Mouse (Mus musculus) neural tube, embryonic 10.5 days (tissue): ENCODE measurements around the gene Atp2b1.
"Not testable (repeated sequence)": the region's sequence is repeated elsewhere in the genome, so short reads cannot be mapped to it uniquely, and the experiment has no call there.

ENCODE experiments used
- DNase-seq: peaks from one replicate; pipeline ENCODE4 v3.0.0-alpha.2; 2017; ENCODE audit warnings: low spot score; ENCODE audit errors: extremely low spot score

Atp2b1 gene

GRCm38 (mm10) chr10:98962092-98962491 is 47.9 kb downstream of the Atp2b1 start:
- DNase-seq, result no peak

DNA sequence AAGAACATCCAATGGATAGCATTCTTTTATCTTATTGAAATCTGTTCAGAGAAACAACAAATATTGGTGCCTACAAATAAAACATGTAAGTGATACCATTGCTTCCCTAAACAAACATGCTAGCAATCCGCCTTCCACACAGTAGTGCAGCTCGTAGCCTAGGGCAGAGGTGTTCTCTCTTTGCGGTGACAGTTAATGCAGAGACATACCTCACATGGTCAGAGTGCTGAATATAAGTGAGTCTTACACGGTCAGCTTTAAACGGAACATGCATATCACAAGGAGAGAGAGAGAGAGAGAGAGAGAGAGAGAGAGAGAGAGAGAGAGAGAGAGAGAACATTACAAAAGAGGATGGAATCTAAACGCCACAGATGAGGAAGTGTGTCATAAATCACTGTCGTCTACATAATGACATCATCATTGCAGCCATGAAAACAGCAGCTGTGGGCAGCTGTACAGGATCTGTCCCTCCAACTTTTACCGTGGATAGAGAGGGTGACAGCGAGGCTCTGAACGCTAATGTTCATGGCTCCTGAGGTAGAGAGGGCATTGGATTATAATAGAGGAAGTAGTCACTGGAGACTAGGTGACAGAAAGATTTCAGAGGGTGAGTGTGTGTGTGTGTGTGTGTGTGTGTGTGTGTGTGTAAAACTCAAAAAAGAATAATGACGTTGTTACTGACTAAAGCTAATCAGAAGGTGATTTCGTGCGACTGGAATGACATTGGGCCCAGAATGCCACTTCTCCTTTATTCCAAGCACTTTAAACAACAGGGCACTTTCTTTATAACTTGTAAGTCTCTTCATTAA is 52.4 kb downstream of the Atp2b1 start:
- no peak for DNase-seq

DNA sequence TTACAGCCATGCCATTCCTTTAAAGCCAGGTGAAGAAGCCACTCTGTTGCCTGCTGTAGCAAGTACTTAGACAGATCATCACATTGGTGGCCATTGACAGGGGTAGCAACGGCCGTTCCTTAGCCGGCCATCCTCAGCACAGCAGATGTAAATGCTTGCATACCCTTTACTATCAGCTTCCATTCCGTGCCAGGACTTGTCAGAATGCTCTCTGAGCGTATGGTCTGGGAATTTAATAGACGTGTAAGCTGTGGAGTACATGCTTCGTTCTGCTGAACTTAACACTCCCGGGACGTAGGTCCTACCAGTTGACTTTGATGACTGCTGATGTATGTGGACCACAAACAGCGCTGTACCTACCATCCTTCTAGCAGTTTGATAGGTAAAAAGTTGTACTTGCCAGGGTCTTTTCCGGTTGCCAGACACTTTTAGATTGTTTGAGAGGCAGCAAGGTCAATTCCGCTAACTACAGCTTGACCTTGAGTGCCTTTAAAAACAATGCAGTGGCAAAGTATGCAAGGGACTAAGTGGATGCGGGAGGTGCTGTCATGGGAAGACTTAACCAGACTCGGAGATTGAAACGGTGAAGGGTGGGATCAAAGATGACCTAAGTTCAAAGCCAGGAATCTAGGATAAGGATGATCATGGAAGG is 53.2 kb downstream of the Atp2b1 start:
- DNase-seq, result no peak

- DNase-seq, result no peak
These were observed 56.7 kb downstream of the Atp2b1 start for GRCm38 (mm10) chr10:98970917-98971316.

- no peak for DNase-seq
These were observed 58.2 kb downstream of the Atp2b1 start for GRCm38 (mm10) chr10:98972359-98972758.

GRCm38 (mm10) chr10:98972912-98973605 is 58.9 kb downstream of the Atp2b1 start:
- no peak for DNase-seq

GRCm38 (mm10) chr10:98974645-98975044 is 60.4 kb downstream of the Atp2b1 start:
- no peak for DNase-seq

DNA sequence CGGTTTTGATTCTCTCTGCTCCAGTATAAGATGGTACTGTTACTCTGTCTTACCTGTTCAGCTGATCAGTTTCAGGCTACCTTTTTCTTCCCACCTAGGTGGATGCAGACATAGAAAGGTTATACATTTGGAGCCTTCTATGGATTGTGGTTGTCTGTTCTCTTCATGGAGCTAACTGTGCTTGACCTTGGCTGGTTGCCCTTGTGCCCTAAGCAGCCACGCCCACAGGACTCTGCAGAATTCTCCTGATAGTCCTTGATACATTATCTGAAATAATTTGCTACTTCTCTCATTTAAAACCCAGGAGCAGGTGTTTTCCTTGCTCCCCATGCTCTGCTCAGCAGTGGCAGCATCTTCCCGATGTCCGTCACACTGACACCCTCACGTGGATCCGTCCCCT is 61.4 kb downstream of the Atp2b1 start:
- no peak for DNase-seq

DNA sequence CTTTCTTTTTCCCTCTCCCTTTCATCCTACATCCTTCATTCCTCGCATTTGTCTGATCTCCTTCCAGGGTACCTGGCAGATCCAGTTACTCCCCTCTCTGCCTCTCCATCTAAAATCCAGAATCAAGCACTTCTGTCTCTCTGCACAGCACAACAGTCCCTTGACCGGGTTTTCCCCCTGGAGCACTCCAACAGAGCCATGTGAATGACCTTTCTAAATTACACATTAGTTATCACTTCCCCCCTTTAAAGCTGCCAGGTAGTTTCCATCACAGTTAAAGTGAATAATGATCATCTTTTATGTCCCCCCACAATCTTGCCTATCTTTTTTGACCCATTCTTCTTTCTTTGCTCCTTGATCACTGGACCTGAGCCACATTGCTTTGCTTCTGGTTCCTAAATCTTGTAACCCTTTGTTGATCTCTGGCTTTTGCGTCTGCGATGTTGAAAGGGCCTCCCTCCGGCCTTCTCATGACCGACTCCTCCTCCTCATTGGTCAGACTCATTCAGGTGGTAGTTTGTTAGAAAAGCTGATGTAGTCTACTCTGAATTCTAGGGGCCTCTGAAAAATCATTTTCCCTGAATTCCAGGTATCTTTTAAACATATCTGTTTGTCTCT is 62.8 kb downstream of the Atp2b1 start:
- no peak for DNase-seq

DNA sequence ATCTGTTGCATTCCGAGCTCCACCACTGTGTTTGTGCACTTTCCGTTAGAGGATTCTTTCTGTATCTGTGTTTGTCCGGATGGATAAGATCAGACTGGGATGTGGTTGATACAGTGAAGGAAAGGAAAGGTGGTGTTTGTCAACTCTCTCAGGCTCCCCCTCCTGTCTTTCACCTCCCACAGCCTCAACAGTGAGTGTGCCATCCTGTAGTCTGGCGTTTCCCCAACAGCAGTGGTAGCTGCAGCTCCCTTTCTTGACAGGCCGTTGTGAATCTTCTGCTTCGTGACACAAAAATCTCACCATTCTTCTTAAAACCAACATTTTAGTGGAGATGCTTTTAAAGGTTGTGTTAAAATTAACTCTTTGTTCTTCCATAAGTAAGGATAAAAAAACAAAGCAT is 64.6 kb downstream of the Atp2b1 start:
- DNase-seq, result no peak

DNA sequence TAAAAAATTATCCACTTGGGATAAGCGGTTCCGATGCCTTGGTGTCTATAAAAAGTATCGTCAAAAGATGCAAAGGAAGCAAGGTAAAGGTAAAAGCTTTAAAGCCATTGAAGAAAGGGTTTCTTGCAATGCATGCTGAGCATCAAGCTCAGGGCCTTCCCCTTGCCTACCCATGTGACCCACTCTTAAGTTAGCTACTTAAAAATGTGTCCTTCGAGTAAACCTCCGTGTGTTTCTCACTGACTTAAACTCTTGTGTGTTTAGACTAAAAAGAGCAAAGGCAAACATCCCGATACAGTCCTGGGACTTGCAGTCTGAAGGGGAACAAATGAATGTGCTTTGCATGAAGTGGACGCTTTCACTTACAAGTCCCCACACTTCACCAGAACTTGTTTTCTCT is 65.1 kb downstream of the Atp2b1 start:
- no peak for DNase-seq

GRCm38 (mm10) chr10:98979951-98980350 is 65.7 kb downstream of the Atp2b1 start:
- DNase-seq, result no peak

DNA sequence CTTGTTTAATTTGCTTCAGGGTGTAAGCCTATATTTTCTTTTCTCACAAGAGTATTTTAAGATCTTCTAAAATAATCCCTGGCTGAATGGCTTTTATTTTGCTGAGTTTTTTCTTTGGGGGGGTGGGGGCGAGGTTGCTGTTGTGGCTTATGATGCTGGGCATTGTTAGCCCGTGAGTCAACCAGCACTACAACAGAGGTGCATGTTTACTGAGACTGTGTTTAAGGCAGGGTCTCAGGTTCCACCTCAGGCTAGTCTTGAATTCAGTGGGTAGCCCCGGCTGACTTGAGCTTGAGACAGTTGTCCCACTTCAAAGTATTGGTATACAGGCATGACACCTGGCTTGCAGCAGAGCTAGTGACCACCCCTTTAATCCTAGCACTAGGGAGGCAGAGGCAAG is 77.8 kb downstream of the Atp2b1 start:
- no peak for DNase-seq

DNA sequence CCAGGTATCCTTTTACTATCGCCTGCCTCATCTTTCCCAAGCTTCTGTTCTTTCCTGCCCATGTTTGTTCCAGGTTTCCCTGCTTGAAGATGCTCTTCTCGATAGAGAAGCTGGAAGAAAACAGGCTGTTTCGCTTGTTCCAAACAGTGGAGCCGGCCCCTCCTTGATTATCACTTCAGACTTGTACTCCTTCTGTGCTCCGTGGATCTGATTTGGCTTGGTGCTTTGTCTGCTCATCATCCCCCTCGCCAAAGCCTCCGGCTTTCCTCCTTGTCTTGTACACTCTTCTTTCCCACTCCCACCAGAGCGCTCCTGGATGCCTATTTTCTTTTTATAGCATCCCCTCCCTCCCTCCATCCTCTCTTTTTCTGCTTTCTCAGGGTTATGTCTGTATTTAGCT is 79.0 kb downstream of the Atp2b1 start:
- DNase-seq, result no peak

GRCm38 (mm10) chr10:98995016-98995747 is 81.0 kb downstream of the Atp2b1 start:
- not testable (repeated sequence) for DNase-seq

DNA sequence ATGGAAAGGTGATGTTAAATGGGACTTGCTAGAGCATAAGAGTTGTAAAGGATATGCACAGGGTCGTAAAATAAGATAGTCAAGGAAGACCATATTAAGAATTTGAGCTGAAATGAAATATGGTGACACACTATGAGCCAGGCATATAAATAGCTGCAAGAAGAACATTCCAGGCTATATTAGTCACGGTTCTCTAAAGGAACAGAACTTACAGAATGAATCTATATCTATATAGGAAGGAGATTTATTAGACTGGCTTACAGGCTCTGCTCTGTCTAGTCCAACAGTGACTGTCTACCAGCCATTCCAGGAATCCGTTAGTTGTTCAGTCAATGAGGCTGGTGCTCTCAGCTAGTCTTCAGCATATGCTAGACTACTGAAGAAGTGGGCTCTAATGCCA is 90.7 kb downstream of the Atp2b1 start:
- DNase-seq, result no peak

DNA sequence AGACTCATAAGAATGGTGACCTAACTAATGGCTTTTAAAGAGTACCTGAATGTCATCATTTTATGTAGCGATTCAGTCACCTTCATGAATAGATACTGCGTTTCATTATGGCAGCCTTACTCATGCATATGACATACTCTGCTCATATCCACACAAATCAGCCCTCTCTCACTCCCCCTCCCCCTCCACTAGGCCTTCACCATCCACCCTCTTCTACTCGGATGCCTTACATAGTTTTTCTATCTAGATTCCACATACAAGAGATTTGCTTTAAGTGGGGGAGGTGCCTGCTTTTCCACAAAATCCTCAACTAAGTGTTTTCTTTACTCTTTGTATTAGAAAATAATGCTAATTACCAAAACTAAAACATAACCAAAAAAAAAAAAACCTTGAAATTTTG is 96.9 kb downstream of the Atp2b1 start:
- no peak for DNase-seq

DNA sequence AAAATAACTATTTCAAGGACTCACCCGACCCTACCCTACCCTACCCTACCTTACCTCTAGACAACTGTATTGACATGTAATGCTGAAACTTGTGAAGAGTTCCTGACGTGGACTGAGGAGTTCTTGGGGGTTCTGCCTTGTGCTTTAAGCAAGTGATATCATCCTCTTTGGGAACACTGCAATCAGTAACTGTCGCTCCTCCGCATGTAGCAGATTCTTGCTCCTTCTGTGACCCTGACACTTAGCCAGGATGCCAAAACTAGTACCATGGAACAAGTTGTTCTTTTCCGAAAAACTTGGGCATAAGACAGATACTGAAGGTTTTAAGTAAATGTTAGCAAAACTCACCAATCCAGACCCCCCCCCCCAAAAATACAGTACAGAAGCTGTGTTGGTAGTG is 97.9 kb downstream of the Atp2b1 start:
- DNase-seq, result no peak

DNA sequence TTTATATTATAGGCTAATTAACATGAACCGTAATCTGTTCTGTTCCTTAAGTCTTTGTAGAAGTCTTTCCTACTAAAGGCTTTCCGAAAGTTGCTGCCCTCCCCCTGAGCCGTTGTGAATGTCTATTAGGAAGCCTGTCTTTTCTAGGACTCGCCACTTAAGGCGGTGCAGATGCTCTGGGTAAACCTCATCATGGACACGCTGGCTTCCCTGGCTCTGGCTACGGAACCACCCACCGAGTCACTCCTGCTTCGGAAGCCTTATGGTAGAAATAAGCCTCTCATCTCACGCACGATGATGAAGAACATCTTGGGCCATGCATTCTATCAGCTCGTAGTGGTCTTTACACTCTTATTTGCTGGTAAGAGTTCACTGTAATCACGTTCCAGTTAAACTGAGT is 100.5 kb downstream of the Atp2b1 start:
- no peak for DNase-seq

- no peak for DNase-seq
These were observed 102.8 kb downstream of the Atp2b1 start for GRCm38 (mm10) chr10:99016996-99017395.

- DNase-seq, result no peak
These were observed 113.3 kb downstream of the Atp2b1 start for GRCm38 (mm10) chr10:99027462-99027861.
